Mouse (Mus musculus) liver, adult (tissue): ENCODE measurements around the gene Garnl3.

Source experiments
- GATA4 ChIP-seq: IDR thresholded peaks from 2 replicates; pipeline ENCODE4 v1.6.1; 2014; ENCODE audit warnings: mild to moderate bottlenecking, low read length; ENCODE audit not compliant: insufficient replicate concordance

Garnl3 gene

DNA sequence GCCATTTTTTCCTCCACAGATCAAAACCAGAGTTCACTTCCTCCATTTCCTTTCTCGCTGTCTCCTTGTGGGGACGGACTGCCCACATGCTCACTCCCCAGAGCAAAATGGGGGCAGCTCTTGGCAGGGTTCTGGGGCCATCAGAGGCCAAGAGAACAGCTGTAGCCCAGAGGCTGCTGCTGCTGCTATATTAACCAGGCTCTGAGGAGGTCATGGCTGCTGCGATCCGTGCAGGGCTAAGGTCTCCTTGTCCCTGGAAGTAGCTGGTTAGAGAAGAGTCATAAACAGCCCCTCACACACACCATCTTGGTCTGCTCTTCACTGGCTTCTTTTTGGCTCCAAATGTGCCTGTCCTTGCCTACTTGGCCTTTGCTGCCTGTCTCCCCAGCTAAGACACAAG is 33.8 kb upstream of the Garnl3 start:
- TF ChIP-seq GATA4 = no peak

DNA sequence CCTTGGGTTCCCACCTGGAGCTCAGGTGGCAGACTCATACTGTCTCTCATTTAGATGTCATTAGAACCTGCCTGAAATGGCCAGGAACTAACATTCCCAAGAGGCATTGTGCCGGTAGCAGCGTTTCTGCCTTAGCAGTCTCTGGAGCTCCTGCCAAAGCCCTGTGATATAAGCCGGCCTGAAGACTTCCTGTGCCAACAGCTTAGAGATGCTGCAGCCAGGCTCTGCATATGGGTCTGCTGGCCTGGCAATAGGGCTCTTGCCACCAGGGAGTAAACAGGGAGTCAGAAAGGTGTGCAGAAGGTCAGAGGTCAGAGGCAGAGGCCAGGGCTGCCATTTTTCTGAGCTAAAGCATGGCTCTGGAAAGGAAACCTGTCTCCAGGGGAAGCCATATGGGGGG is 33.2 kb upstream of the Garnl3 start:
- TF ChIP-seq GATA4 = no peak

DNA sequence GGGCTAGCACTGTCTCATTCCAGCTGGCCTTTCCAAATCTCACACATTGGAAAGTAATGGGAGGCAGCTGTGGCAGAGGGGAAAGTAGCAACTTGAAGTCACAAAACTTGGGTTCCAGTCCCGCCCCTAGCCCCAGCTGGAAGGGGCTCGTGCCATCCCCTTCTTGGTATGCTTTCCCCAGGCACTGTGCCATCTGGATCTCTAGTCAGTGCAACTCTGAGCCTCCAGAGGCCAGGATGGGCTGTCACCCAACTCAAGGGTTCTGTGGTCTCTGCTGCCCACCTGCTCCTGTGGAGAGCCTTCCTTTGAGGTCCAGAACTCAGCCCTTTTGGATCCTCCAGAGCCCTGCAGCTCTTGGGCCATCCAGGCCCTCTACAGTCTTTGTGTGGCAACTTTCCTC is 30.7 kb upstream of the Garnl3 start:
- TF ChIP-seq GATA4 = no peak

- TF ChIP-seq GATA4 = no peak
Observed at GRCm38 (mm10) chr2:33160326-33160973, 29.0 kb upstream of the Garnl3 start.

- no peak for TF ChIP-seq GATA4
Observed at GRCm38 (mm10) chr2:33159593-33159992, 28.1 kb upstream of the Garnl3 start.

DNA sequence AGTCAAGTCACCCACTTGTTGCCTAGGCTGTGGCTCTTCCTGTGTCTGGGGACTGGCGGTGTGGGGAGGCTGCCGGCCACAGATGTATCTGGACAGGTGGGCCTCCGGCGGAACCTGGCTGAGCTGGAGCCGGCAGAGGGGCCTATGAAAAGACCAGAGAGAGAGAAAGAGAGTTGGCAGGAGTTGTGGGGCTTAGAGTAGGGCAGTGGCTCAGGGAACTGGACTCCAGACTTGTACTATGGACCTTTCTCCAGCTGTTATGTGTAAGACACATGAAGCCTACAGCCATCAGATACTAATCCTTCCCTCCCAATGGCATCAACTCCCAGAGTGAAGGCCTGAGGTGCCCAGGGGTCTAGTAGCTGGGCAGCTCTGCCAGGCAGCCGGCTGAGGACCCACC is 27.4 kb upstream of the Garnl3 start:
- no peak for TF ChIP-seq GATA4

DNA sequence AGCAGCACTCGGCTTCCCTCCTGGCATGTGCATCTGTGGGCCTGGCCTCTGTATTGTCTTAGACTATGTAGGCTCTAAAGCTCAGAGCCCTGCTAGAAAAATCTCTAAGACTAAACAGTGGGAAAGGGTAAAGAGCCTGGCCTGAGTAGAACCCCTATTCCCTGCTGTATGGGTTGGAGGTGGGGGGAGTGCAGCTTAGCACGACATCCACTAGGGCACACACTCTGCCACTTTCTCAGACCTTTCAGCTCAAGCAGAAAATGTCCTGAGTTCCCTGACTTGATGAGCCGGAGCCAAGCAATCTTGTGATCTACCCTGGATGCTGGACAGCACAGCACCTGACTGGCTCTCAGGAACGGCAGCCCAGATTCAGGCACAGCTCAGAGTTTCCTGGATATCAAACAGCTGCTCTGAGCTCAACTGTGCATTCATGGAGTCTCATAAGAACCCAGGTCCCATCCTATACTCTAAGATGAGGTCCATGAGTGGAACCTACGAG is 24.9 kb upstream of the Garnl3 start:
- no peak for TF ChIP-seq GATA4

DNA sequence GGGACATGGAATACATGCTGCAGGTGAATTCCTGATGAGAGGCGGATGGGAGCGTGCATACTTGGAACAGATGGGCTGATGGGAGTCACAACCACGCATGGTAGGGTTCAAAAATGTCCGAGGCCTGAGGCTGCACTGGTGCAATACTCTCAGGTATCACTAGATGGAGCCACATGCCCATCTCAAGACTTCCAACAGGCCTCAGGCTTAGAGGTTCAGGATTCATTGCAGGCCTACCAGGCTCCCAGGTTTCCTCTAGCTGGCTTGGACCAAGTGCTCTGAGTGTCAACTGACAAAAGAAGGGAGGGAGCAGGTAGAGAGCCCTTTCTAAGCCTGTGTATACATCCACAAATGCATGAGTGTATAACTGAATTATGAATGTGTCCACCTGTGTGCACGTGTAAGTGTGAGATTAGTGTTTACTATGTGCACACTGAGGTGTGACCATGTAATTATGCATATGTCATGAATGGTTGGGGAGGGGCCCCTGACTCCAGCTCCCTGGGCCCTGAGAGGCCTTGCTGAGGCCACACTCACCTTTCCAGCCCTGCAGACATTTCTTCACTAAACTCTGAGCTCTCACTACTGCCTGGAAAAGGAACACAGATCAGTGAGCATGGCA is 23.4 kb upstream of the Garnl3 start:
- no peak for TF ChIP-seq GATA4

- TF ChIP-seq GATA4 = no peak
Observed at GRCm38 (mm10) chr2:33146994-33147393, 15.5 kb upstream of the Garnl3 start.

- TF ChIP-seq GATA4 = no peak
Observed at GRCm38 (mm10) chr2:33143292-33143691, 11.8 kb upstream of the Garnl3 start.

DNA sequence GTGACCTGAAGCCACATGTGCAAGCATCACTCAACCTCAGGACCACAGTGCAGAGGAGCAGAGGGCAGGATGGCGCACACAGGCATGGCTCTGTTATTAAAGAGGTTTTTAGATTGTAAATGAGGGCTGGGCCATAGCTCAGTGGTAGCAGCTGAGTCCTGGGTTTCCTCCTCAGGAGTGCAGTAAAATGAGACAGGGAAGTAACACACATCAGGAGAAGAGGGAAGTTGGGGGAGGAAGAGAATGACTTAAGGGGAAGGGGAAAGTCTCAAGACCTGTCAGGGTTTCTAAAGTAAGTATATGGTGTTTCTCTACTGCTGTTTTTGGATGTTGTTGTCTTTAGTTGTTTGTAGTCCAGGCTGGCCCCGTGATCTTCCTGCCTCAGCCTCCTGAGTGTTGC is 7.0 kb upstream of the Garnl3 start:
- TF ChIP-seq GATA4 = no peak

GRCm38 (mm10) chr2:33137731-33138130 is 6.3 kb upstream of the Garnl3 start:
- no peak for TF ChIP-seq GATA4

DNA sequence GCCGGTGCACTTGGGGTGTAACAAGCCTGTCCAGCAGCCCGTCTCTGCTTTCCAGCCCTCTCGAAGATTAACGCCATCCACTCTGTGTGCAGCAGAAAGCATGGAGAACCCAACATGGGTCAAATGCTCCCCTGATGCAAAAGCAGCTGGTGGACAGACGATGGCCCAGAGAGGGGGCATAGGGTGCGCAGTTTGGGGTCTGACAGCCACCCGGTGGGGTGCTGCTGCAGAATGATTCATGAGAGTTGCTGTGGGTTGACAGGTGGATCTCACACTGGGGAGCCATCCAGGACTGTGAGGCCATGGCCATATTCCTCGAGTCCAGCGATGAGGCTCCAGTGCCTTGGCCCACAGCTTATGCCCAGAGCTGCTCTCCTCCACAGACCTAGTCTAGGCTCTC is 5.8 kb upstream of the Garnl3 start:
- TF ChIP-seq GATA4 = no peak

DNA sequence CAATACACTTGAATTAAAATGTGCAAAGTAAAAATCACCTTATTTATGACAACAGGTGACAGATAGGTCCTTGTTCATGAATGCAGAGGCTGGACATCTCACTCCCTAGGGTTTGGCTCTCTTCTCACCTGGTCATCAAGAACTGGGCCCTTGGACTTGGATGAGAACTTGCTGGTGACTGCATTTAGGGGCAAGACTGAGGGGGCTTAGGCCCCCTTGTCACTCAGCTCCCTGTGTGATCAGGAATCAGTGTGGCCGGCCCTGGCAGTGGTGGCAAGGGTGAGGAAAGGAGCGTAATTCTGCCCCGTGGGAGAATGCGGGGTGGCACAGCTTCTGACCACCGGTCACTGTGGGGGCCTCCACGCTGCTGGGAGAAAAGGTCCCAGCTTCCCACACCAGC is 4.9 kb upstream of the Garnl3 start:
- no peak for TF ChIP-seq GATA4

- TF ChIP-seq GATA4 = no peak
Observed at GRCm38 (mm10) chr2:33134766-33135490, 3.5 kb upstream of the Garnl3 start.

DNA sequence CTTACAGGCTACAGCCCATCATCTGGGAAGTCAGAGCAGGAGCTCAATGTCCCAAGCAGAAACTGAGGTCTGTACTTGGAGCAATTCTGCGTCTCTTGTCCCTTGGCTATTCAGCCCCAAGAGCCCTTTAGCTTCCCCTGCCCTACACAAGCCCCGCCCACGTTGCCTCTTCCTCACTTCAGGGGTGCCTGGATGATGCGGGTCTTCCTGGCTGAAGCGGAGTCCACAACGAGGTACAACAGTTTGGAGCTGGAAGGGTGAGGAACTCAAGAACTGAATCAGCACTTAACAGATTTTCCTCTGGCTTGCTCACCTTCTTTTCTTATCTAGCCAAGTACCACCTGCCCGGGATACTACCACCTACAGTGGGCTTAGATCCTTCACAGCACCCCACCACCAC is 852 bp upstream of the Garnl3 start:
- TF ChIP-seq GATA4 = no peak

DNA sequence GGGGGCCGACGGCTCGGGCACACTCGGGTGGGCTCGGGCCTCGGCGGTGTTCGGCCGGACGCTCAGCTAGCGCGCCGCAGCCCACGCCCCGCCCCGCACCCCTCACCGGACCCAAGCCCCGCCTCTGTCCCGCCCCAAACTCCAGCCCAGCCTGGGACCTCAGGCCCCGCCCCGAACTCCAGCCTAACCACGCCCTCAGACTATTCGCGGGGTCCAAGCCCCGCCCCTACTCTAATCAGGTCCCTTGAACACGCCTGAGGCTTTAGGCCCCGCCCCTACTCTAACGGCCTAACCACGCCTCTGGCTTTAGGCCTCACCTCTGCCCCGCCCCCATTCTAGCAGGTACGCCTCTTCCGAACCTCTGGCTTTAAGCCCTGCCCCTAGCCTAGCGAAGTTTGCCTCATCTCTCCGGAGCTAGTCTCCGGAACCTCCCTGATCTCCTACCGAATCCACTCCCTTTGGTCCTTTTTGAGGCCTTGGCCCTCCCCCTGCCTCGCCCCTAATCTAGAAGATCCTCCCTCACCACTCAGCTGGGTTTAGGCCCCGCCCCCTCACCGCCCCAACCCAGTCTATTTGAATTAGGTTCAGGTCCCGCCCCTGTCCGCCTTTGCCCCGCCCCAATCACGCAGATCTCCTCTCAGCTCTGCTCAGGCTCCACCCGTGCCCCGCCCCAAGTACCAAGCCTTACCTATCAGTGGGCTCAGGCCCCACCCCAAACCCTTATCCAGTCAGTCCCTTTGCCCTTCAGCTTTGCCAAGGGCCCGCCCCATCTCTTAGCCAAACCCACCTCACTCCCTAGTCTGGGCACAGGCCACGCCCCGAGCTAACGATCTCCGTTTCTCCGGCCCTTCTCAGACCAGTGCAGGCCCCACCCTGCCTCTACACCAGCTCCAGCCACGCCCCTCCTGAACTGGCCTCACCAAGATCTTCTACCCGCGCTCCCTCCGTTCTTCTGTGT is 649 bp downstream of the Garnl3 start:
- no peak; the same call in 1 of the 2 replicates for TF ChIP-seq GATA4
